Mouse (Mus musculus): ENCODE results near the gene Sox5. TPM values are rescaled to one million over a fixed set of nuclear protein-coding genes. Genes with fewer than 3 reads are reported as not detected.

Sox5 gene
- polyA plus RNA-seq, 1 experiment from 2014 or later, result 34.6 TPM

DNA sequence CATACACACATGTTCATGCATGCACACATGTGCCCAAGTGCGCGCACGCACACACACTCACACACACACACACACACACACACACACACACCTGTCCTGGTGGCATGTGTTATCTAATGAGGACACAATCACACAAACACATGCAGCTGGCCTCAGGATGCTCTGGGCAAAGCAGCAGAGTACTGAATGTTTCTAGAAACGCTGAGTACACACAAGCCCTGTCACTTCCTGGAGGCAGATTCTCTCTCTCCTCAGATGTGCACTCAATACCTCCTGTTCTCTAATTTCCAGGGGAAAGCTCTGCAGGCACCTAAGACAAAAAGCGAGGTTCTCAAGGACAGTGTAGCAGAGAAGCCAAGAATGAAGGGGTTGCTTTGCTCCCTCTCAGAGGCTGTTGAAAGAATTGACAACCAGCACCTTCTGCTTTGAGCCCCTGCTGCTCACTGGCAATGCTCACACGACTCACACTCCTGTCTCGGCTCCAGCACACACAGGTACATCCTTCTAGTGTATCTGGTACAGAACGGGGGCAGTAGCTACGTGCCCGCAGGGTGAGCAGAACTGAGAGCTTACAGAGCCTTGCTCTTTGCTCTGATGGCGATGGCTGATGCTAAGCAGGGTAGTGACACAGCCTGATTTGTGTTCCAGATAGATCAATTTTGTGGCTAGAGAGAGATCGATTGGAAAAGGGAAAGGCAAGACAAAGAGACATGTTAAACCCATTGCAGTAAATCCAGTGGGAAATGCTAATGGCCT is 833.0 kb downstream of the Sox5 start:
- Histone ChIP-seq H3K4me3 (ENCODE audit: low read depth, low read length) (no peak overlapping the region), H3K27ac (ENCODE audit: low read depth, low read length) (no peak overlapping the region), H3K9me3 (ENCODE audit: control insufficient read depth, low read length) (no peaks in the 10 kb centered on the region), H3K4me1 (ENCODE audit: control insufficient read depth, insufficient read depth, low read length) (no peaks in the 10 kb centered on the region), H3K4me2 (ENCODE audit: low read depth, low read length) (no peak overlapping the region), H3K36me3 (ENCODE audit: control insufficient read depth, insufficient read depth, low read length) (no peaks in the 10 kb centered on the region), H3K27me3 (ENCODE audit: control insufficient read depth, insufficient read depth, low read length) (no peaks in the 10 kb centered on the region), H3K9ac (replicated peaks; ENCODE audit: low read depth, low read length) (no peak overlapping the region)
- ATAC-seq (ENCODE audit: low read depth), result no peak
- WGBS, result 62% methylated on average over 12 of the region's 12 CpGs

DNA sequence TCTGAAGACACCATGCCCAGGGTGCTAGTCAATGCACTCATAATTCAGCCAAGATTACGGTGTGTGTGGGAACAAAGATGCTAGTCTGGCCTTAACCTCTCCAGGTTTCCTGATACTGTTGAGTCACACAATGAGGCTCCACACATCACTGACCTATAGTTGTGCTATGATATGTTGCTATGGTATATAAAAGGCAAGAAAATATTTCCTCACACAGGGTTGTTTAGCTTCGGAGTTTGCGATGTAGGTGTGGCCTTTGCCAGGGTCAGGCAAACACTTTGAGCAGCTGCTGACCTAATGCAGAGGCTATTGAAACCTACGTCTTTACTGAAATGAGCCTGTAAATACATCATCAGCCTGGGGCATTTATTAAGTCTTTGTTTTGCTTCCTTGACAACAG is 833.7 kb downstream of the Sox5 start:
- H3K4me3 ChIP-seq (ENCODE audit: low read depth, low read length), result no peak overlapping the region
- H3K4me2 ChIP-seq (ENCODE audit: low read depth, low read length), result no peak overlapping the region
- H3K27me3 ChIP-seq (ENCODE audit: control insufficient read depth, insufficient read depth, low read length), result no peaks in the 10 kb centered on the region
- H3K27ac ChIP-seq (ENCODE audit: low read depth, low read length), result no peak overlapping the region
- H3K9me3 ChIP-seq (ENCODE audit: control insufficient read depth, low read length), result no peaks in the 10 kb centered on the region
- no peaks in the 10 kb centered on the region for H3K4me1 ChIP-seq (ENCODE audit: control insufficient read depth, insufficient read depth, low read length)
- 73% methylated on average over 4 of the region's 4 CpGs for WGBS
- ATAC-seq (ENCODE audit: low read depth), result no peak
- H3K36me3 ChIP-seq (ENCODE audit: control insufficient read depth, insufficient read depth, low read length), result no peaks in the 10 kb centered on the region
- H3K9ac ChIP-seq (replicated peaks; ENCODE audit: low read depth, low read length), result no peak overlapping the region

DNA sequence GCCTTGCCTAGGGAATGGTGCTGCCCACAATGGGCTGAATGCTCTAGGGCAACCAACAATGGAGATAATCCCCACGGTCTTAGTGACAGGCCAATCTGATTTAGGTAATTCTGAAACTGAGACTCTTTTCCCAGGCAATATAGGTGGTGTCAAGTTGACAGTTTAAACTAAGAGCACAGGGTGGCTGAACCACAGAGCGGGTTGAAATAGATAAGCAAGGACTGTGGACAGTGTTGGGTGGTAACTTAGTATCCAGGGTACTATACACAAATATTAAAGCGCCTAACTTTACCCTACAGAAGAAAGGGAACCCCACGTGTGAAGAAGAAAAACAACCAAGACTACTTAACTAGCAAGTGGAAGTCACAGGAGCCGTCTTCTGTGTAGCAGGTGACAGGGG is 838.7 kb downstream of the Sox5 start:
- WGBS, result 93% methylated on average over 5 of the region's 5 CpGs
- no peak overlapping the region for H3K4me2 ChIP-seq (ENCODE audit: low read depth, low read length)
- no peak overlapping the region for H3K4me3 ChIP-seq (ENCODE audit: low read depth, low read length)
- no peaks in the 10 kb centered on the region for H3K4me1 ChIP-seq (ENCODE audit: control insufficient read depth, insufficient read depth, low read length)
- no peaks in the 10 kb centered on the region for H3K27me3 ChIP-seq (ENCODE audit: control insufficient read depth, insufficient read depth, low read length)
- H3K9ac ChIP-seq (replicated peaks; ENCODE audit: low read depth, low read length), result no peak overlapping the region
- no peak for ATAC-seq (ENCODE audit: low read depth)
- H3K36me3 ChIP-seq (ENCODE audit: control insufficient read depth, insufficient read depth, low read length), result no peaks in the 10 kb centered on the region
- no peaks in the 10 kb centered on the region for H3K9me3 ChIP-seq (ENCODE audit: control insufficient read depth, low read length)
- H3K27ac ChIP-seq (ENCODE audit: low read depth, low read length), result no peak overlapping the region

DNA sequence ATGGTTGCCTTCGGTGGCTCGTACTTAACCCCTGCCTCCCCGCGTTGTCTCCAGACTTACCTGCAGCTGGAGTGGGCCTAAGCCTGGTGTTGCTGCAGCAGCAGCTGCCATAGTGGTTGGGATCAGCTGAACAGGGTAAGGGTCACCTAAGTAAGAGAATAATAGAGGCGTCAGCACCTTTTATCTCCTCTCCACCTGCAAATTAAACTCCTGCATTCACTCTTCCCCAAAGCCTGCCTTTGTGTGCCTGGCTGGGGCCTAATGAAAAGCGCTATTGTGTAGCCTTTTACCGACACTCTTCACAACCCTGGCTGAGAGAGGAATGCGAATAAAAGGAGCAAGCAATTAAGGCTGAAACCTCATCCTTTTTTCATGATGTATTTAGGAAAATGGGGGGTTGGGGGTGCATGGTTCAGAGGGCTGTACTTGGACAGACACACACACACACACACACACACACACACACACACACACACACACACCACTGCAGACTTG is 840.4 kb downstream of the Sox5 start:
- Histone ChIP-seq H3K9ac (replicated peaks; ENCODE audit: low read depth, low read length) (no peak overlapping the region), H3K9me3 (ENCODE audit: control insufficient read depth, low read length) (no peaks in the 10 kb centered on the region), H3K36me3 (ENCODE audit: control insufficient read depth, insufficient read depth, low read length) (no peaks in the 10 kb centered on the region), H3K4me3 (ENCODE audit: low read depth, low read length) (no peak overlapping the region), H3K27ac (ENCODE audit: low read depth, low read length) (no peak overlapping the region), H3K27me3 (ENCODE audit: control insufficient read depth, insufficient read depth, low read length) (no peaks in the 10 kb centered on the region), H3K4me2 (ENCODE audit: low read depth, low read length) (no peak overlapping the region), H3K4me1 (ENCODE audit: control insufficient read depth, insufficient read depth, low read length) (no peaks in the 10 kb centered on the region)
- WGBS, result 13% methylated on average over 8 of the region's 8 CpGs
- ATAC-seq (ENCODE audit: low read depth), result peak; percentile 38; the same call in 1 of the 2 replicates

DNA sequence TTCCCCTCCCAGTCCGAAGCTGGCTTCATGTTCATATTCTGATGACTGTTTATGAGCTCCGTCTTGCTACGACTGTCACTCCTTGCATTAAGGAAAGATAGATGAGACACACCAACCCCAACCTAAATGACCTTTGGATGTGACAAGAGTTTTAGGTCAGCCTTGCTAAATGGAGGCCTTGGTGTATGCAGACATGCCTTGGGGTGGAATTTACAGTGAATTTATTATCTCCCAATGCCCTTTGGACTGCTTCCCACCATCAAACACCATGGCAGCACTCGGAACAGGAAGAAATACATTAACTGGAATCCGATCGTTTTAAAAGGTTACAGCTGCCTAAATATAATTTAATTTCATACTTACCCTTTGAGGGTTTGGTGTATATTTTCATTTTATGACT is 858.6 kb downstream of the Sox5 start:
- Histone ChIP-seq H3K4me1 (ENCODE audit: control insufficient read depth, insufficient read depth, low read length) (0 out of 2 replicates have a peak, but pooled peaks cover 1% of the 10 kb centered on the region), H3K4me3 (ENCODE audit: low read depth, low read length) (no peak overlapping the region)

DNA sequence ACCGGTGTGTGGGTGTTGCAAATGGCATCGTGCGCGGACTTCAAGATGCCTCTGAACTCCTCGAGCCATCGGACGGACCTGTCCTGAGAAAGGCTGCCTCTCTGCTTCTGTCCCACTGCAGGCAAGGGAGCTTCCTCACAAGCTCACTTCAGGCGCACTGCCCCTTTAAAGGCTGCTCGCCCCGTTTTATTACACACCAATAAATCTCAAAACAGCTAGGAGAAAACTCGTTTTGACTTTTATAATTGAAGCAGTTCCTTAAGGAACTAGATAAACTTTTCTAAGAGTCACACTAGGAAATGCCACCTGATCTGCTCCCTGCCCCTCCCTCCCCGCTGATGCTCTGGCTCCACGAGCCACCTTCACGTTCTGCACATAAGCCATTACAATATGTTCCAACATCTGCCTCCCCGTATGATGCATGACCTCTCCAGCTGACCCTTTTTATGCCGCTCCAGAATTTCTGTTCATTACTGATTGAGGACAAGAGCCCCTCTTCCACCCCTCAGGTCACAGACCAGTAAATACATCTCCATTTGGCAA is 863.3 kb downstream of the Sox5 start:
- H3K9me3 ChIP-seq (ENCODE audit: control insufficient read depth, low read length), result no peaks in the 10 kb centered on the region
- 0 out of 2 replicates have a peak, but pooled peaks cover 3% of the 10 kb centered on the region for H3K4me1 ChIP-seq (ENCODE audit: control insufficient read depth, insufficient read depth, low read length)
- WGBS, result 19% methylated on average over 16 of the region's 16 CpGs
- H3K27ac ChIP-seq (ENCODE audit: low read depth, low read length), result no peak overlapping the region
- no peaks in the 10 kb centered on the region for H3K27me3 ChIP-seq (ENCODE audit: control insufficient read depth, insufficient read depth, low read length)
- peak overlapping the region; percentile 27 for H3K4me2 ChIP-seq (ENCODE audit: low read depth, low read length)
- peak; percentile 41; the same call in 1 of the 2 replicates for ATAC-seq (ENCODE audit: low read depth)
- no peak overlapping the region for H3K4me3 ChIP-seq (ENCODE audit: low read depth, low read length)
- H3K9ac ChIP-seq (replicated peaks; ENCODE audit: low read depth, low read length), result no peak overlapping the region
- H3K36me3 ChIP-seq (ENCODE audit: control insufficient read depth, insufficient read depth, low read length), result no peaks in the 10 kb centered on the region

More for the DNA sequence above, 858.6 kb downstream of the Sox5 start:
- WGBS, result 54% methylated on average over 6 of the region's 6 CpGs
- Histone ChIP-seq H3K9ac (replicated peaks; ENCODE audit: low read depth, low read length) (no peak overlapping the region), H3K36me3 (ENCODE audit: control insufficient read depth, insufficient read depth, low read length) (no peaks in the 10 kb centered on the region), H3K27ac (ENCODE audit: low read depth, low read length) (no peak overlapping the region), H3K9me3 (ENCODE audit: control insufficient read depth, low read length) (no peaks in the 10 kb centered on the region), H3K27me3 (ENCODE audit: control insufficient read depth, insufficient read depth, low read length) (no peaks in the 10 kb centered on the region), H3K4me2 (ENCODE audit: low read depth, low read length) (no peak overlapping the region)
- ATAC-seq (ENCODE audit: low read depth), result no peak

DNA sequence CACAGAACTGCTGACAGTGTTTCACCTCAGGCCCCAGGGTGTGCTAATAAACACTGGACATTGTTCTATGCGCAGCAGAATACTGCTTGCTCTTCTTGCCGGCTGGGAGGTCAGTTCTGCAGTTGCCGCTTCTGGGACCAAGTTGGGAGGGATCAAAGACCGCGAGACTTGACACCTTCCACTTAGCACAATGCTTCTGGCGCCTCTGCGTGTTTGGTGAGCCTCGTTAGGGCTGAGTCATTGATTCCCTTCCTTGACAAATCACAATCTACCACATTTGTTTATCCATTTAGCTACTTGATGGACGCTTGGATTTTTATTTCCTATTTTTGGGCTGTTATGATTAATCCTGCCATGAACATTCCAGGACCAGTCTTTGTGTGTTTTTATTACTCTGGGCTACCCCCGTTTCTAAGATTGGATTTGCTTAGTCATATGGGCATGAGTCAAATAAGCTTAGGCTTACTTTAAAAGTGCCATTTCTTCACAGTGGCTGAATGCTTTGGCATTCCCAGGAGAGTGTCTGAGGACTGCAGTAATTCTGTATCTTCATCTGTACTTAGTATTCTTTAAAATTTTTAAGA is 865.5 kb downstream of the Sox5 start:
- H3K4me1 ChIP-seq (ENCODE audit: control insufficient read depth, insufficient read depth, low read length), result 0 out of 2 replicates have a peak, but pooled peaks cover 3% of the 10 kb centered on the region
- no peak for ATAC-seq (ENCODE audit: low read depth)
- no peaks in the 10 kb centered on the region for H3K9me3 ChIP-seq (ENCODE audit: control insufficient read depth, low read length)
- H3K9ac ChIP-seq (replicated peaks; ENCODE audit: low read depth, low read length), result no peak overlapping the region
- no peak overlapping the region for H3K27ac ChIP-seq (ENCODE audit: low read depth, low read length)
- H3K4me3 ChIP-seq (ENCODE audit: low read depth, low read length), result no peak overlapping the region
- H3K4me2 ChIP-seq (ENCODE audit: low read depth, low read length), result no peak overlapping the region
- no peaks in the 10 kb centered on the region for H3K36me3 ChIP-seq (ENCODE audit: control insufficient read depth, insufficient read depth, low read length)
- no peaks in the 10 kb centered on the region for H3K27me3 ChIP-seq (ENCODE audit: control insufficient read depth, insufficient read depth, low read length)
- 71% methylated on average over 10 of the region's 10 CpGs for WGBS

DNA sequence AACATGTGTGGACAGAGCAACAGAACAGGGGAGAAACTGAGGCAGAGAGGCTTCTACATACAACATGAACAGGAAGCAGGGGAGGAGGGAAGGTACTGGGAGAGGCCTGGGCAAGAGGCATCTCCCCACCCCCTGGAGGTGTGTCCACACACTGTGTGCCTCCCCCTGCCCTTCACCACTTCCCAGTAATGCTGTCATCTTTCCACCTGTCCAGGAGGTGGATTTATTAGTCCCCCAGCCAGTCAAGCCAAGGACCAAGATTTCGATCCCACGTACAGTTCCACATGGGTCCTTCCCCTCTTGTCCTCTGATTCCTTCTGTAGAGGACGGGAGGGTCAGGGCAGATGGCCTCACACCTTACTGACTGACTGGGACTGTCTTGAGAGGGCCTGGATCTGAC is 866.1 kb downstream of the Sox5 start:
- no peak overlapping the region for H3K4me3 ChIP-seq (ENCODE audit: low read depth, low read length)
- no peaks in the 10 kb centered on the region for H3K36me3 ChIP-seq (ENCODE audit: control insufficient read depth, insufficient read depth, low read length)
- no peaks in the 10 kb centered on the region for H3K27me3 ChIP-seq (ENCODE audit: control insufficient read depth, insufficient read depth, low read length)
- no peaks in the 10 kb centered on the region for H3K9me3 ChIP-seq (ENCODE audit: control insufficient read depth, low read length)
- no peak overlapping the region for H3K9ac ChIP-seq (replicated peaks; ENCODE audit: low read depth, low read length)
- ATAC-seq (ENCODE audit: low read depth), result no peak
- WGBS, result 83% methylated on average over 3 of the region's 3 CpGs
- no peak overlapping the region for H3K27ac ChIP-seq (ENCODE audit: low read depth, low read length)
- H3K4me1 ChIP-seq (ENCODE audit: control insufficient read depth, insufficient read depth, low read length), result 0 out of 2 replicates have a peak, but pooled peaks cover 3% of the 10 kb centered on the region
- H3K4me2 ChIP-seq (ENCODE audit: low read depth, low read length), result no peak overlapping the region

DNA sequence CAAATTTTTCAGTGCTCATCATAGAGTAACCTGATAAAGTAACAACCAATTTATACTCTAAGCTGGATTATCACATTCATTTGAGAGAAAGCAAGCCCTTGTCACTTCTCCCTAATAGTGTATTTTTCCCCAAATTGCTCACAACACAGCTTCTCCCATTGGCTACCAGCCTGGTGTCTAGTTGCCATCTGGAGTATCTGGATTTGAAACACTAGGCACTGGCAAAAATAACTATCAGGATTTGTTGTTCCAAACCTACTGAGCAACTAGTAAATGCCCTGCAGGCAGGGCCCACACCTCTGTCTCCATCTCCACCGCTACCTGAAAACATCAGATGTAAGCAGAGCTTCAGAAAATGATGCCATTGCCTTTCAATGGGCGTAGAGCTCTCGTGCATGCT is 869.5 kb downstream of the Sox5 start:
- Histone ChIP-seq H3K4me1 (ENCODE audit: control insufficient read depth, insufficient read depth, low read length) (no peaks in the 10 kb centered on the region), H3K4me2 (ENCODE audit: low read depth, low read length) (no peak overlapping the region), H3K27me3 (ENCODE audit: control insufficient read depth, insufficient read depth, low read length) (no peaks in the 10 kb centered on the region), H3K36me3 (ENCODE audit: control insufficient read depth, insufficient read depth, low read length) (no peaks in the 10 kb centered on the region), H3K27ac (ENCODE audit: low read depth, low read length) (no peak overlapping the region), H3K9me3 (ENCODE audit: control insufficient read depth, low read length) (no peaks in the 10 kb centered on the region), H3K4me3 (ENCODE audit: low read depth, low read length) (no peak overlapping the region), H3K9ac (replicated peaks; ENCODE audit: low read depth, low read length) (no peak overlapping the region)
- ATAC-seq (ENCODE audit: low read depth), result no peak
- 95% methylated on average over 3 of the region's 3 CpGs for WGBS
